Mouse (Mus musculus): ENCODE data around the gene Ciao1.

DNA sequence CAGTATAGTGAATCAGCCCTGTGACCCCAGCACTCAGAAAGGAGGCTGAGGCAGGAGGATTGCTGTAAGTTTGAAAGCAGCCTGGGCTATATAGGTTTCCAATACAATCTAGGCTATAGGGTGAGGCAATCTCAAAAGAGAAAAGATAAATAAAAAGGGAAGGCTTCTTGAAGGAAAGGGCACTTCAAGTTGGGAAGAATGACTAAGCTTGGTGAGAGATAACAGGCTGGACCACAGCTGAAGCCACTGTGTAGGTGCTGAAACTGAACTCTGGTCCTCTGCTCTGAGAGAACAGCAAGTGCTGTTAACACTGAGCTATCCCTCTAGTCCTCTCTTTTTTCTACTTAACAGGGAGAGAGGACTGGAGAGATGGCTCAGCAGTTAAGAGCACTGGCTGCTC, 14.9 kb upstream of the Ciao1 start:
- TF ChIP-seq POLR2A (IDR thresholded peaks at IDR 0.05; ENCODE audit: borderline replicate concordance, extremely low read depth, insufficient read depth, insufficient read length, poor library complexity, severe bottlenecking) = no peak
- TF ChIP-seq CTCF (IDR thresholded peaks at IDR 0.05; ENCODE audit: borderline replicate concordance, extremely low read depth, insufficient read depth, insufficient read length) = no peak
